ENCODE assay signal across 16 mouse cellular contexts in genomic region chr2:170855210-170855609, GRCm38 (mm10).
DNase-seq lines count a peak whose midpoint lies in the region; ATAC-seq lines count a peak whose summit lies in the region.
"Had no signal": no experiment of that assay in that cellular context is flagged by ENCODE, and none has a peak within 500 bp of the region (broad histone marks: within the 10 kb centered on the region; RNA-seq: fewer than 3 reads in every experiment).

No protein-coding gene starts in this region.

- 0 out of 2 replicates have a peak overlapping the region, but pooled peaks have one; percentile 36 for H3K27ac ChIP-seq in forebrain, embryonic 10.5 days
- H3K27ac ChIP-seq in forebrain, embryonic 11.5 days (ENCODE audit: low read depth, low read length): no peak overlapping the region
- H3K27ac ChIP-seq: liver, embryonic 14.5 days; midbrain, embryonic 12.5 days had no signal

- no peaks in the 10 kb centered on the region for H3K27me3 ChIP-seq in forebrain, embryonic 10.5 days (ENCODE audit: poor library complexity, severe bottlenecking)
- H3K27me3 ChIP-seq in forebrain, embryonic 11.5 days (ENCODE audit: control insufficient read depth, insufficient read depth, low read length): no peaks in the 10 kb centered on the region
- H3K27me3 ChIP-seq: heart, embryonic 12.5 days; midbrain, embryonic 12.5 days had no signal

- ATAC-seq in forebrain, embryonic 11.5 days (replicated peaks; ENCODE audit: low FRiP score): no peak

- DNase-seq in forebrain, embryonic 10.5 days (ENCODE audit: extremely low spot score, low spot score): no peak
- no peak for DNase-seq in forebrain, embryonic 11.5 days (ENCODE audit: low spot score)
- DNase-seq in right cerebral cortex, postnatal 4 days: peak; percentile 47
- DNase-seq in right cerebral cortex, adult 18-20 months: no peak
- DNase-seq in layer of hippocampus, adult 9-10 months (ENCODE audit: low spot score): peak; percentile 24
- DNase-seq in MN1 (ENCODE audit: low spot score): no peak
- DNase-seq in cerebellum, postnatal 14 days: no peak
- no peak for DNase-seq in frontal cortex, postnatal 14 days (ENCODE audit: low spot score in 2 of 2)
- DNase-seq: gastrocnemius, postnatal 25 days; kidney, adult 11 months; lung, postnatal 14 days; spleen, adult 18-20 months; thymus, postnatal 4 days had no signal

- H3K4me3 ChIP-seq in forebrain, embryonic 10.5 days: no peak overlapping the region
- H3K4me3 ChIP-seq in forebrain, embryonic 11.5 days (ENCODE audit: low read depth, low read length): no peak overlapping the region
- H3K4me3 ChIP-seq: heart, embryonic 12.5 days; midbrain, embryonic 12.5 days had no signal

- peaks cover 4% of the 10 kb centered on the region; the same call in 1 of the 2 replicates for H3K9me3 ChIP-seq in forebrain, embryonic 10.5 days
- no peaks in the 10 kb centered on the region for H3K9me3 ChIP-seq in forebrain, embryonic 11.5 days (ENCODE audit: control insufficient read depth, low read length)
- H3K9me3 ChIP-seq: midbrain, embryonic 12.5 days had no signal

- H3K36me3 ChIP-seq in forebrain, embryonic 10.5 days (replicated peaks): no peaks in the 10 kb centered on the region
- H3K36me3 ChIP-seq in forebrain, embryonic 11.5 days (ENCODE audit: control insufficient read depth, insufficient read depth, low read length): no peaks in the 10 kb centered on the region
- H3K36me3 ChIP-seq: heart, embryonic 12.5 days; midbrain, embryonic 12.5 days had no signal

- WGBS in forebrain, embryonic 10.5 days: 50% methylated on average over 3 of the region's 3 CpGs
- WGBS in forebrain, embryonic 11.5 days: 41% methylated on average over 3 of the region's 3 CpGs

- H3K4me2 ChIP-seq in forebrain, embryonic 11.5 days (ENCODE audit: low read depth, low read length, severe bottlenecking): no peak overlapping the region
- H3K4me2 ChIP-seq: heart, embryonic 12.5 days; midbrain, embryonic 12.5 days had no signal

- peaks cover 34% of the 10 kb centered on the region for H3K4me1 ChIP-seq in forebrain, embryonic 10.5 days
- peaks cover 2% of the 10 kb centered on the region; the same call in 1 of the 2 replicates for H3K4me1 ChIP-seq in forebrain, embryonic 11.5 days (replicated peaks; ENCODE audit: control insufficient read depth, insufficient read depth, low read length)

- H3K9ac ChIP-seq in forebrain, embryonic 11.5 days (ENCODE audit: low read length): no peak overlapping the region
- H3K9ac ChIP-seq: heart, embryonic 12.5 days; liver, embryonic 14.5 days; midbrain, embryonic 12.5 days had no signal

Comparison
In these comparisons a context has a peak if more than half of its experiments do, and no peak if none do; other contexts are left out.
1. DNase-seq: peak in right cerebral cortex, postnatal 4 days (single experiment) and layer of hippocampus, adult 9-10 months (single experiment); none in forebrain, embryonic 10.5 days (single experiment), forebrain, embryonic 11.5 days (single experiment), right cerebral cortex, adult 18-20 months (single experiment), MN1 (single experiment), cerebellum, postnatal 14 days (0 of 2) and frontal cortex, postnatal 14 days (0 of 2).